Mouse (Mus musculus): ENCODE measurements around the gene Elp4. TPM values are rescaled to one million over a fixed set of nuclear protein-coding genes. Genes with fewer than 3 reads are reported as not detected.

The Elp4 gene
- polyA plus RNA-seq, 1 experiment from 2014 or later = 42.2 TPM

DNA sequence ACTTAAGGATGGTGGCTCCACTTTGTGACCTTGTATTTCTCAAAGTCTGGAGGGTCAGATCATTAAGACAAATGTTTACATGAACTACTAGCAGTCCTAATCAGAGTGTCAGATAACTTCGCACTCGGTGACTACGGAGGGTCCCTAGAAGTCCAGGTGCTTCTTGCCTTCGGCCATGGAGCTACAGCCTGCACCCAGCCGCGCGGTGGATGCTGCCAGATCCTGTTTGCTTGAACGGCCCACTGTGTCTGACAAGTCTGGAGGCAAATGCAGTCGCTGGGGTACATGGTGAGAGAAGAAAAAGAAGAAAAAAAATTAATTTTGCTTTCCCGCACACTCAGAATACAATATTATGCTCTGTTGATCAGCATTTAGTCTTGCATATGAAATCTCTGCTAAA lies 201.8 kb downstream of the Elp4 start:
- H3K4me3 ChIP-seq (ENCODE audit: low read length) = no peak overlapping the region
- no peaks in the 10 kb centered on the region for H3K36me3 ChIP-seq (ENCODE audit: insufficient read depth, low read length)
- H3K9ac ChIP-seq (replicated peaks; ENCODE audit: low read length) = no peak overlapping the region
- no peak overlapping the region for H3K27ac ChIP-seq (ENCODE audit: low read length)
- no peaks in the 10 kb centered on the region for H3K4me1 ChIP-seq (ENCODE audit: insufficient read depth, low read length)
- H3K9me3 ChIP-seq (ENCODE audit: low read length) = no peaks in the 10 kb centered on the region
- no peak overlapping the region for H3K4me2 ChIP-seq (replicated peaks; ENCODE audit: low read depth, low read length)
- WGBS = 81% methylated on average over 10 of the region's 10 CpGs
- H3K27me3 ChIP-seq (ENCODE audit: insufficient read depth, low read length) = no peaks in the 10 kb centered on the region
- no peak for ATAC-seq (ENCODE audit: low FRiP score, low TSS enrichment)

DNA sequence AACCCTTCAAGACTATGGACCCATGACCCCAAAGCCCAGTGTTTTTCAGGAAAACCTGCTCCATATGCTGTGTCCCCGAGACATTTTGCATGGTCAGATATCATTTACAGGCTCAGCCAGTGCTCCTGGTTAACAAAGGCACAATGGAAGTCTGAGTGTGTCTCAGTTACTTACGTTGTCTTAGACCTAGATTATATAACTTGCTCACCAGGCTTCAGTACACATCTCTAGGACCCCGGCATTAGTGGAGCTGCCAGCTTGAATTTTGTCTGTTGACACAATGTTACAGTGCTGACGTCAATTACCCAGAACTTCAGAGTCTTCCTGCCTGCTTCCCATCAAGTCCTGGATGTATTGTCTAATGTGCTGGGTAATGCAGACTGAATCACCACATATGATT lies 202.6 kb downstream of the Elp4 start:
- Histone ChIP-seq H3K27me3 (ENCODE audit: insufficient read depth, low read length) (no peaks in the 10 kb centered on the region), H3K4me3 (ENCODE audit: low read length) (no peak overlapping the region), H3K9me3 (ENCODE audit: low read length) (no peaks in the 10 kb centered on the region), H3K4me2 (replicated peaks; ENCODE audit: low read depth, low read length) (no peak overlapping the region), H3K36me3 (ENCODE audit: insufficient read depth, low read length) (no peaks in the 10 kb centered on the region), H3K4me1 (ENCODE audit: insufficient read depth, low read length) (no peaks in the 10 kb centered on the region), H3K9ac (replicated peaks; ENCODE audit: low read length) (no peak overlapping the region), H3K27ac (ENCODE audit: low read length) (no peak overlapping the region)
- WGBS = 77% methylated on average over 4 of the region's 4 CpGs
- no peak for ATAC-seq (ENCODE audit: low FRiP score, low TSS enrichment)

DNA sequence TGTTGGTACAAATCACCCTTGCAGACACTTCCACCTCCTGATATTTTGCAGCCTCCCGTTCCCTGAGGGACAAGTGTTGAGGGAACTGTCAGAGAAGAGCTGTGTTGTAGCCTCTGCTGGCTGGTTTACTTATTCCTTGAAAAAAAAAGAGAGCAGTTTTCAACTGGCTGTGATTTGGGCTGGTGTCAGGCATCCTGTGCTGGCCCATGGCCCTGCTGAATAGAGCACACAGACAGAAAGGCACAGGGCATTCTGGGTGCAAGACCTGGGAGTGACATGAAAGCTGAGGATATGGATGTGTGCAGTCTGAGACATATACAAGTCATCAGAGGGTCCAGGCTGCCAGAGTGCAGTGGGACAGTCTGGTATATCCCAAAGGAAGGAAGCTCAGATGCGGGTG lies 205.7 kb downstream of the Elp4 start:
- WGBS = 89% methylated on average over 2 of the region's 2 CpGs
- Histone ChIP-seq H3K27me3 (ENCODE audit: insufficient read depth, low read length) (peaks cover 6% of the 10 kb centered on the region; the same call in 1 of the 2 replicates), H3K9me3 (ENCODE audit: low read length) (no peaks in the 10 kb centered on the region), H3K4me3 (ENCODE audit: low read length) (no peak overlapping the region), H3K27ac (ENCODE audit: low read length) (no peak overlapping the region), H3K4me1 (ENCODE audit: insufficient read depth, low read length) (no peaks in the 10 kb centered on the region), H3K9ac (replicated peaks; ENCODE audit: low read length) (no peak overlapping the region), H3K4me2 (replicated peaks; ENCODE audit: low read depth, low read length) (no peak overlapping the region), H3K36me3 (ENCODE audit: insufficient read depth, low read length) (no peaks in the 10 kb centered on the region)
- no peak for ATAC-seq (ENCODE audit: low FRiP score, low TSS enrichment)

DNA sequence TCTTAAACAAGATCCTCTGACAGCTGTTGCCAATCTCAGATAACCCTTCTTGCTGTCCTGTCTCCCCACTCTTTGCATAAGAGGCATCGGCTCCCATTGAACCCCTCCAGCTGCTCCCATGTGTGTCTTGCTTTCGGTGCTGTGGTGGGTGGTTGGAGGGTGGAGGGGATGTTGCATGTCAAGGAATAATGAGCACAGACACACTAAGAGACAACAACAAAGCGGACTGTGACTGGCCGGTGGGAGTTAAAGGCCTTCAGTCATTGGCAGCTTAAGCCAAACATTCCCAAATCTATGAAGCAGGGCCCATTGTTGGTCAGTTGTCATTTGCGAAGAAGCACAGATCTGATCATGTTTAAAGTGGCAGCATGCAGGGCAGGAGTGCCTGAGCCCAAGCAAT lies 206.6 kb downstream of the Elp4 start:
- H3K9me3 ChIP-seq (ENCODE audit: low read length) = no peaks in the 10 kb centered on the region
- H3K4me3 ChIP-seq (ENCODE audit: low read length) = no peak overlapping the region
- peaks cover 13% of the 10 kb centered on the region for H3K27me3 ChIP-seq (ENCODE audit: insufficient read depth, low read length)
- H3K36me3 ChIP-seq (ENCODE audit: insufficient read depth, low read length) = no peaks in the 10 kb centered on the region
- 81% methylated on average over 5 of the region's 5 CpGs for WGBS
- H3K4me2 ChIP-seq (replicated peaks; ENCODE audit: low read depth, low read length) = no peak overlapping the region
- no peak overlapping the region for H3K9ac ChIP-seq (replicated peaks; ENCODE audit: low read length)
- H3K27ac ChIP-seq (ENCODE audit: low read length) = no peak overlapping the region
- no peaks in the 10 kb centered on the region for H3K4me1 ChIP-seq (ENCODE audit: insufficient read depth, low read length)
- no peak for ATAC-seq (ENCODE audit: low FRiP score, low TSS enrichment)

DNA sequence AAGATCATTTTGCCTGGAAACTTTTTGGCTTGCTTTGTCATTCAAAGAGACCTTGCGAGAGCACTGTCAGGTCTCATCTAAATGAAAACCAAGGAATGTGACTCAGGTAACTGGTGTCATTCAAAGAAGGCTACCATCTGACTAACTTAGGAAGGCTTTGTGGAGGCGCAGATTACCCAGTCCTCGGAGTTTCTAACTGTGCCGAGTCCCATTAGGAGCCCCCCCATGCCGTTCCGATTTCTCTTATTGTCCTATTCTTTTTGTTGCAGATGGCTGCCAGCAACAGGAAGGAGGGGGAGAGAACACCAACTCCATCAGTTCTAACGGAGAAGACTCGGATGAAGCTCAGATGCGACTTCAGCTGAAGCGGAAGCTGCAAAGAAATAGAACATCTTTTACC lies 213.1 kb downstream of the Elp4 start:
- WGBS = 12% methylated on average over 10 of the region's 10 CpGs
- no peak for ATAC-seq (ENCODE audit: low FRiP score, low TSS enrichment)

DNA sequence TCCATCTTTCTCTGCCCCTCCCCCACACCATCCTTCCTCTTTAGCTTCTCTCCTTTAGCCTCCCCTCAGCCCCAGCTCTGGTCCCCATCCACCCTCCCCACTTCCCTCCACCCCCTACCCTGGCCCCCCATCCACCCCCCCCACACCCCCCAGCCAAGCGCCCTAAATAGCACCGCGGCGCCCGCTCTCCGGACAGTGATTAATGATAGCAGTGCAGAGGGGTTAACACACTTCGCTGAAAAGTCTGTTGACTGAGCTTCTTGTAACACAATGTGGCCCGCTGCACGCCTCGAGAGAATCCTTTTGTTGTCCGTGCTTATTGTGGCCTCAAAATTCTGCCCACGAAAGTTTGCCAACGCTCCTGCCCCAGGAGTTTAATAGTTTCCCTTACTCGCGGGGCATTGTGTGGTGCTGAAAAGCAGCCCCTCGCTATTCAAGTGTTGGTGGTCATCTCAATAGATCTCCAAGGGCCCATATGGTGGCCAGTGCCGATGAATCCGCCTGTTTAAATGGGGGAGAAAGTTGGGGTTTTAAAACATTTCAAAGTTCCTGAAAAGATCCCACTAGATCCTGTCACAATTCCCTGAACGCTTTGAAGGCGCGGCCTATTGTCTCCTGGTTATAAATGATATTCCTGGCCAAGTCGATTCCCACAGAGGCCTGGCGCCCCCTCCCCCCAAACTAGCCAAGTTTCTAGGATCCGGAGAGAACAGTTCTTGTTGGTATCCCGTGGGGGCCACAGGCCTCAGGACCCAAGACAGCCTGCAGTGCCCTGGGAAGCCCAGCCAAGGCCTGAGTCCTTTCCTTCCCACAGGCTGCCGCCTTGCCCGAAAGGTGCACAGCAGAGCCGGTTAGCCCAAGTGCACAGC lies 214.4 kb downstream of the Elp4 start:
- Histone ChIP-seq H3K9me3 (ENCODE audit: low read length) (no peaks in the 10 kb centered on the region), H3K27me3 (ENCODE audit: insufficient read depth, low read length) (peaks cover 86% of the 10 kb centered on the region), H3K27ac (ENCODE audit: low read length) (no peak overlapping the region), H3K4me1 (ENCODE audit: insufficient read depth, low read length) (peaks cover 10% of the 10 kb centered on the region; the same call in 1 of the 2 replicates), H3K9ac (replicated peaks; ENCODE audit: low read length) (no peak overlapping the region), H3K4me3 (ENCODE audit: low read length) (no peak overlapping the region), H3K36me3 (ENCODE audit: insufficient read depth, low read length) (no peaks in the 10 kb centered on the region), H3K4me2 (replicated peaks; ENCODE audit: low read depth, low read length) (peak overlapping the region; percentile 18; the same call in 1 of the 2 replicates)
- 3% methylated on average over 23 of the region's 28 CpGs for WGBS
- 0 out of 2 replicates have a peak, but pooled peaks have one; percentile 46 for ATAC-seq (ENCODE audit: low FRiP score, low TSS enrichment)

More for the DNA sequence above, 213.1 kb downstream of the Elp4 start:
- Histone ChIP-seq H3K4me1 (ENCODE audit: insufficient read depth, low read length) (peaks cover 10% of the 10 kb centered on the region; the same call in 1 of the 2 replicates), H3K9ac (replicated peaks; ENCODE audit: low read length) (no peak overlapping the region), H3K27me3 (ENCODE audit: insufficient read depth, low read length) (peaks cover 75% of the 10 kb centered on the region), H3K4me3 (ENCODE audit: low read length) (no peak overlapping the region), H3K27ac (ENCODE audit: low read length) (no peak overlapping the region), H3K36me3 (ENCODE audit: insufficient read depth, low read length) (no peaks in the 10 kb centered on the region), H3K4me2 (replicated peaks; ENCODE audit: low read depth, low read length) (no peak overlapping the region), H3K9me3 (ENCODE audit: low read length) (no peaks in the 10 kb centered on the region)

DNA sequence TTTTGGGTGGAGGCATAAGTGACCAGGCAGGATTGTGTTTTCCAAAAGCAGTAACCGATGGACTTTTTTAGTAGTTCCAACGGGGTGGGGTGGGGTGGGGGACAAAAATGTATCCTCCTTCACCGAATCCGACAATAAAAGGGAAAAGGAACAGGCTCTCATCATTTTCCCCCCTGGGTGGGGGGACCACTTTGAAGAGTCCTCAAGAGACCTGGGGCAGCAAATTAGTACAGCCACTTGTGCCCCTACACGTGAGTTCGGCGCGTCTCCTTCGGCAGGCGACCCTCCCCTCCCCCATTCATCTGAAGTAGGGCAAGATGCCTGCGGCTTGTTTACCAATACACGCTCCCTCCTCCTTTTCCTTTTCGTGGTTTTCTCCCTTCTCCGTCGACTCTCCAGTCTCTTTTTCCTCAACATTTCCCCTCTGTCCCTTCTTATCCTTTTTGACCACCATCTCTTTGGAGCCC lies 215.0 kb downstream of the Elp4 start:
- H3K4me3 ChIP-seq (ENCODE audit: low read length) = no peak overlapping the region
- H3K4me1 ChIP-seq (ENCODE audit: insufficient read depth, low read length) = peaks cover 10% of the 10 kb centered on the region; the same call in 1 of the 2 replicates
- 0% methylated on average over 15 of the region's 15 CpGs for WGBS

DNA sequence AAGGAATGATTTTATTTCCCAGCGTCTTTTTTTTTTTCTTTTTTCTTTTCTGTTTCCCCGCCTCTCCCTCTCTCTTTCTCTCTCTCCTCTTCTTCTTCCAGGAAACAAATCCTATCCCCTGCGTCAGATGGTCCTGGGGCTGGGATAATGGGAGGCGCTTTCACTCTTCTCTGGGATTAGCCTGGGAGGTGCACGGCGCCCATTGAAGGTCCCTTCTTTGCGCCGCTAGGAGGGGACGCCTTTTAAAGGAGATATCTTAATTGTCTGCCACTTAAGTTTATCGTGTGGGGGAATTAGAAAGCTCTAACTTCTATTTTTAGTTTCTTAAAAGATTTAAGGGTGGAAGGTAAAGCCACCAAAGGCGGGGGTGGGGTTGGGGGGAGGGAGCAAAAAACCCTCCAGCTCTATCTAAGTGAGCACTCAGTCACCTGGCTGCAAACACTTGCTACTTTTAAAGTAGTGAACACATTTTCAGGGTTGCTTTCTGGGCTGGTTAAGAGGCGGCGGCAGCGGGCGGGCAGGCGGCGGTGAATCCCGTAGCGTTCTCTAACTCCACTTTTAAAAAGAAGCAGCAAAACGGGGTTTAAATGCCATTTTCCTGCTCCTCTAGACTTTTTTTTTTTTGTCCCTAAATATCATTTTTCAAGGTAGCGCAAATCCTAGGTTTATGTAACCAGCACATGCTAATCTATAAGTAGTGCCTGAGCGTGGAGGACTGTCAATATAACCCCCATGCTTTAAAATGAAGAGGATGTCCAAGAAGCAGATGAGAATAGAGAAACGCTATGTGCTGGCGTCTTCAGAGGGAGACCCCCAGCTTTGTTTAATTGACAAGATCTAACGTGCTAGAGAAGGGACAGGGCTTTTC lies 215.7 kb downstream of the Elp4 start:
- H3K9me3 ChIP-seq (ENCODE audit: low read length) = no peaks in the 10 kb centered on the region
- no peak overlapping the region for H3K27ac ChIP-seq (ENCODE audit: low read length)
- no peak for ATAC-seq (ENCODE audit: low FRiP score, low TSS enrichment)
- H3K9ac ChIP-seq (replicated peaks; ENCODE audit: low read length) = no peak overlapping the region
- no peaks in the 10 kb centered on the region for H3K36me3 ChIP-seq (ENCODE audit: insufficient read depth, low read length)
- H3K4me2 ChIP-seq (replicated peaks; ENCODE audit: low read depth, low read length) = peak overlapping the region; percentile 22; the same call in 1 of the 2 replicates
- WGBS = under 1% methylated on average over 25 of the region's 25 CpGs
- H3K4me1 ChIP-seq (ENCODE audit: insufficient read depth, low read length) = peaks cover 10% of the 10 kb centered on the region; the same call in 1 of the 2 replicates
- H3K4me3 ChIP-seq (ENCODE audit: low read length) = peak overlapping the region; percentile 0; the same call in 1 of the 2 replicates
- peaks cover 93% of the 10 kb centered on the region for H3K27me3 ChIP-seq (ENCODE audit: insufficient read depth, low read length)

More for the DNA sequence above, 215.0 kb downstream of the Elp4 start:
- Histone ChIP-seq H3K27ac (ENCODE audit: low read length) (no peak overlapping the region), H3K4me2 (replicated peaks; ENCODE audit: low read depth, low read length) (peak overlapping the region; percentile 18; the same call in 1 of the 2 replicates), H3K27me3 (ENCODE audit: insufficient read depth, low read length) (peaks cover 90% of the 10 kb centered on the region), H3K9ac (replicated peaks; ENCODE audit: low read length) (no peak overlapping the region), H3K9me3 (ENCODE audit: low read length) (no peaks in the 10 kb centered on the region), H3K36me3 (ENCODE audit: insufficient read depth, low read length) (no peaks in the 10 kb centered on the region)
- ATAC-seq (ENCODE audit: low FRiP score, low TSS enrichment) = no peak

DNA sequence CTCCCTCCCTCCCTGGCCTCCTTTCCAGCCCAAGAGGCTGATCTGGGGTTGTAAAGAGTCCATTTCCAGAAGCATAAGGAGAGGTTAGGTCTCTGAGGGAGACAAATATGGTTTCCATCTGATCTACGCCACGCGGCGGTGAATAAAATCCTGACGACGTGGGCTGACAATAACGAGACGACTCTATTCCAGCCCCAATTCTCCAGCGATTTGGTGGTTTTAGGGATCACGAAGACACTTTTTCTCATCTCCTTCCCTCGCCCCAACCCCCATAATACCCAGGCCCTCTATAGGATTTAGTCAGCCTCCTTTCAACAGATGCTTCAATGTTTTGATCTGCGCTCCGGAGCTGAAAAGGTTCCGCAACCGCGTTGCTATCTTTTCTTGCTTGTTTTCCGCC lies 216.4 kb downstream of the Elp4 start:
- H3K27me3 ChIP-seq (ENCODE audit: insufficient read depth, low read length) = peaks cover 94% of the 10 kb centered on the region
- peak overlapping the region; percentile 0 for H3K4me3 ChIP-seq (ENCODE audit: low read length)
- H3K36me3 ChIP-seq (ENCODE audit: insufficient read depth, low read length) = no peaks in the 10 kb centered on the region
- no peak for ATAC-seq (ENCODE audit: low FRiP score, low TSS enrichment)
- no peak overlapping the region for H3K9ac ChIP-seq (replicated peaks; ENCODE audit: low read length)
- H3K4me1 ChIP-seq (ENCODE audit: insufficient read depth, low read length) = peaks cover 10% of the 10 kb centered on the region; the same call in 1 of the 2 replicates
- WGBS = 2% methylated on average over 17 of the region's 17 CpGs
- H3K4me2 ChIP-seq (replicated peaks; ENCODE audit: low read depth, low read length) = peak overlapping the region; percentile 22; the same call in 1 of the 2 replicates
- H3K27ac ChIP-seq (ENCODE audit: low read length) = no peak overlapping the region
- H3K9me3 ChIP-seq (ENCODE audit: low read length) = no peaks in the 10 kb centered on the region
